Comparison of ENCODE assay signal across 10 mouse cellular contexts in genomic region chr6:31096787-31097186, GRCm38 (mm10).
DNase-seq lines count a peak whose midpoint lies in the region; ATAC-seq and TF ChIP-seq lines count a peak whose summit lies in the region.
"Had no signal": no experiment of that assay in that cellular context is flagged by ENCODE, and none has a peak within 500 bp of the region (broad histone marks: within the 10 kb centered on the region; RNA-seq: fewer than 3 reads in every experiment).

No protein-coding gene starts in this region.

- intact Hi-C loops in heart, postnatal 14 days (cut with DNase I), result no loop called here

- peak overlapping the region; percentile 39 for H3K4me2 ChIP-seq in heart, embryonic 14.5 days (ENCODE audit: low read length)
- H3K4me2 ChIP-seq in hindbrain, embryonic 14.5 days (replicated peaks), result no peak overlapping the region
- no peak overlapping the region for H3K4me2 ChIP-seq in midbrain, embryonic 12.5 days (replicated peaks)

- H3K27me3 ChIP-seq in heart, embryonic 14.5 days (ENCODE audit: control insufficient read depth, insufficient read depth, low read length), result no peaks in the 10 kb centered on the region
- H3K27me3 ChIP-seq in hindbrain, embryonic 14.5 days (ENCODE audit: control insufficient read depth, insufficient read depth, low read length), result no peaks in the 10 kb centered on the region
- H3K27me3 ChIP-seq in midbrain, embryonic 12.5 days, result 0 out of 2 replicates have a peak, but pooled peaks cover 5% of the 10 kb centered on the region

- H3K9ac ChIP-seq in heart, embryonic 14.5 days (ENCODE audit: low read length), result peak overlapping the region; percentile 52; the same call in 1 of the 2 replicates
- 0 out of 2 replicates have a peak overlapping the region, but pooled peaks have one; percentile 31 for H3K9ac ChIP-seq in hindbrain, embryonic 14.5 days
- H3K9ac ChIP-seq in midbrain, embryonic 12.5 days (replicated peaks), result no peak overlapping the region

- no peaks in the 10 kb centered on the region for H3K9me3 ChIP-seq in heart, embryonic 14.5 days (ENCODE audit: control insufficient read depth, low read length)
- no peaks in the 10 kb centered on the region for H3K9me3 ChIP-seq in hindbrain, embryonic 14.5 days (ENCODE audit: control insufficient read depth, low read length)
- H3K9me3 ChIP-seq in midbrain, embryonic 12.5 days, result no peaks in the 10 kb centered on the region

- no peak for TF ChIP-seq POLR2A in embryonic fibroblast, embryonic 13.5 days (IDR thresholded peaks at IDR 0.05; ENCODE audit: low read depth, low read length)

- TF ChIP-seq CTCF in embryonic fibroblast, embryonic 13.5 days (IDR thresholded peaks at IDR 0.05; ENCODE audit: borderline replicate concordance, insufficient read depth, low read length), result no peak

- WGBS in heart, embryonic 14.5 days, result 65% methylated on average over 6 of the region's 6 CpGs
- WGBS in hindbrain, embryonic 14.5 days, result 65% methylated on average over 6 of the region's 6 CpGs
- 73% methylated on average over 6 of the region's 6 CpGs for WGBS in midbrain, embryonic 12.5 days

- DNase-seq in heart, postnatal 14 days, result no peak
- DNase-seq in hindbrain, embryonic 14.5 days (ENCODE audit: low spot score), result no peak
- no peak for DNase-seq in ovary, postnatal 10 days (ENCODE audit: low spot score)
- no peak for DNase-seq in frontal cortex, postnatal 25 days (ENCODE audit: low spot score in 2 of 2)
- no peak for DNase-seq in frontal cortex, adult 2 months (ENCODE audit: extremely low spot score in 1 of 2, low spot score in 1 of 2)
- DNase-seq: lung, postnatal 10 days had no signal

- no peak for ATAC-seq in heart, embryonic 14.5 days (ENCODE audit: insufficient number of reproducible peaks, insufficient read depth, low FRiP score, low read depth)
- no peak for ATAC-seq in hindbrain, embryonic 14.5 days (ENCODE audit: low FRiP score)
- ATAC-seq in midbrain, embryonic 12.5 days (ENCODE audit: low FRiP score, low read depth), result no peak
- ATAC-seq: CD4-positive, CD25-positive, alpha-beta regulatory T cell, adult 4 months had no signal

- H3K27ac ChIP-seq in heart, embryonic 14.5 days (replicated peaks in 1 of 2; ENCODE audit: control insufficient read depth in 1 of 2, insufficient read depth in 1 of 2, low read depth in 2 of 2, low read length in 2 of 2), result peak overlapping the region; percentile 81 to 90
- peak overlapping the region; percentile 56 for H3K27ac ChIP-seq in embryonic fibroblast, embryonic 13.5 days (ENCODE audit: insufficient read depth, low read length)
- H3K27ac ChIP-seq in hindbrain, embryonic 14.5 days, result peak overlapping the region; percentile 70
- H3K27ac ChIP-seq in midbrain, embryonic 12.5 days (replicated peaks), result peak overlapping the region; percentile 86

- H3K4me3 ChIP-seq in heart, embryonic 14.5 days (ENCODE audit: control insufficient read depth in 1 of 2, insufficient read depth in 1 of 2, low read depth in 1 of 2, low read length in 2 of 2), result no peak overlapping the region
- H3K4me3 ChIP-seq in embryonic fibroblast, embryonic 13.5 days (ENCODE audit: insufficient read depth, low read length), result no peak overlapping the region
- no peak overlapping the region for H3K4me3 ChIP-seq in hindbrain, embryonic 14.5 days (replicated peaks; ENCODE audit: low read length)
- H3K4me3 ChIP-seq in midbrain, embryonic 12.5 days, result no peak overlapping the region

- H3K4me1 ChIP-seq in heart, embryonic 14.5 days (ENCODE audit: control insufficient read depth in 2 of 2, insufficient read depth in 2 of 2, low read length in 2 of 2), result peaks cover 22 to 39% of the 10 kb centered on the region in 2 experiments
- H3K4me1 ChIP-seq in embryonic fibroblast, embryonic 13.5 days (ENCODE audit: control insufficient read depth, insufficient read depth, low read length), result peaks cover 33% of the 10 kb centered on the region
- peaks cover 13% of the 10 kb centered on the region for H3K4me1 ChIP-seq in hindbrain, embryonic 14.5 days (replicated peaks; ENCODE audit: control insufficient read depth, insufficient read depth, low read length)
- H3K4me1 ChIP-seq in midbrain, embryonic 12.5 days, result peaks cover 51% of the 10 kb centered on the region

- H3K36me3 ChIP-seq in heart, embryonic 14.5 days (ENCODE audit: control insufficient read depth, insufficient read depth, low read length), result no peaks in the 10 kb centered on the region
- no peaks in the 10 kb centered on the region for H3K36me3 ChIP-seq in hindbrain, embryonic 14.5 days (replicated peaks; ENCODE audit: control insufficient read depth, insufficient read depth)
- no peaks in the 10 kb centered on the region for H3K36me3 ChIP-seq in midbrain, embryonic 12.5 days
